Mouse (Mus musculus): ENCODE data around the gene Rtraf. TPM values are rescaled to one million over a fixed set of nuclear protein-coding genes. Genes with fewer than 3 reads are reported as not detected.
A peak's percentile ranks its signal among the peaks of the same experiment; 100 is the strongest.

Rtraf gene
- polyA plus RNA-seq, 1 experiment from 2014 or later: 199 TPM

DNA sequence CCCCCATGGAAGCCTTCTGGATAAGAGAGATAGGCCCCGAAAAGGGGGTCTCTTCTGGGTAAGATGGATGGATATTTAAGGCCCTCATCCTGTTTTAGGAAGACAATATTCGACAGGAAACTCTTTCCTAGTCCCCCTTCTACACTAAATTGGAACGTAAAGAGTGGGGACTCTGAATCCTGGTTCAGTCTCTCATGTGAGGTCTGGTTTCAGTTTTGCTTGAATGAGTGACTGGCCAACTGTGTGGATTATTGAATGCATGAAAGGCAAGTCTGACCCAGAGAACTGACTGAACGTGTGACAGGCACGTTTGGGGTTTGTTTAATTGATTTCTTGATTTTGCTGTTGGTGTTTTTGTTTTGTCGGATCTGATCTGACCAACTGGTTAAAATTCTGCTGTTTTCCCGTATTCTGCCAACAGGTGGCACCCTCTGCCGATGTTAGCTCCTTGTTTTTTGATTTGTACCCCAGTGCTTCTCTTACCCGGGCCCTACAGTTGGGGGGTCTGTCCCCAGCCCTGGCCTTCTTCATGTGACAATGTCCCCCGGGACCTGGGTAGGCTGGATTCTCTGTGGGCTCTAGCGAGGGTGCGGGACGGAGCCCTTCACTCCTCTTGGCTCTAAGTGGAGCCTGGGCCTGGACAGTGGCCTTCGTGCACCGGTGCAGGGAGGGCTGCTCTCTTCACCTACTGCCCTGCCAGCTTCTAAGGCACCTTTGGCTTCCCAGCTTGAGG, 16.1 kb upstream of the Rtraf start:
- 28% methylated on average over 15 of the region's 15 CpGs for WGBS (ENCODE audit: insufficient replicate concordance)
- H3K4me3 ChIP-seq (ENCODE audit: low read depth, low read length): peak overlapping the region; percentile 20

GRCm38 (mm10) chr14:19836289-19836688, 12.7 kb upstream of the Rtraf start:
- Histone ChIP-seq H3K9ac (ENCODE audit: low read depth, low read length) (no peak overlapping the region), H3K27ac (ENCODE audit: low read depth, low read length) (no peak overlapping the region), H3K36me3 (ENCODE audit: control insufficient read depth, insufficient read depth, low read length) (no peaks in the 10 kb centered on the region), H3K27me3 (ENCODE audit: control insufficient read depth, insufficient read depth, low read length) (no peaks in the 10 kb centered on the region), H3K4me3 (ENCODE audit: low read depth, low read length) (no peak overlapping the region), H3K9me3 (replicated peaks; ENCODE audit: control insufficient read depth, low read length) (no peaks in the 10 kb centered on the region), H3K4me2 (no peak overlapping the region), H3K4me1 (ENCODE audit: control insufficient read depth, insufficient read depth, low read length) (no peaks in the 10 kb centered on the region)
- WGBS (ENCODE audit: insufficient replicate concordance): 77% methylated on average over 3 of the region's 3 CpGs
- no peak for ATAC-seq (replicated peaks; ENCODE audit: insufficient number of reproducible peaks, low FRiP score, low TSS enrichment)

More for the DNA sequence above, 16.1 kb upstream of the Rtraf start:
- H3K27ac ChIP-seq (ENCODE audit: low read depth, low read length): no peak overlapping the region
- H3K9me3 ChIP-seq (replicated peaks; ENCODE audit: control insufficient read depth, low read length): no peaks in the 10 kb centered on the region
- peak overlapping the region; percentile 59 for H3K4me2 ChIP-seq
- ATAC-seq (replicated peaks; ENCODE audit: insufficient number of reproducible peaks, low FRiP score, low TSS enrichment): no peak
- no peaks in the 10 kb centered on the region for H3K36me3 ChIP-seq (ENCODE audit: control insufficient read depth, insufficient read depth, low read length)
- peak overlapping the region; percentile 47; the same call in 1 of the 2 replicates for H3K9ac ChIP-seq (ENCODE audit: low read depth, low read length)
- no peaks in the 10 kb centered on the region for H3K4me1 ChIP-seq (ENCODE audit: control insufficient read depth, insufficient read depth, low read length)
- no peaks in the 10 kb centered on the region for H3K27me3 ChIP-seq (ENCODE audit: control insufficient read depth, insufficient read depth, low read length)

GRCm38 (mm10) chr14:19825481-19825880, 1.9 kb upstream of the Rtraf start:
- no peak overlapping the region for H3K9ac ChIP-seq (ENCODE audit: low read depth, low read length)
- H3K4me1 ChIP-seq (ENCODE audit: control insufficient read depth, insufficient read depth, low read length): peaks cover 4% of the 10 kb centered on the region
- peaks cover 8% of the 10 kb centered on the region for H3K36me3 ChIP-seq (ENCODE audit: control insufficient read depth, insufficient read depth, low read length)
- WGBS (ENCODE audit: insufficient replicate concordance): 67% methylated on average over 11 of the region's 11 CpGs
- H3K27me3 ChIP-seq (ENCODE audit: control insufficient read depth, insufficient read depth, low read length): no peaks in the 10 kb centered on the region
- no peak overlapping the region for H3K4me2 ChIP-seq
- ATAC-seq (replicated peaks; ENCODE audit: insufficient number of reproducible peaks, low FRiP score, low TSS enrichment): no peak
- no peak overlapping the region for H3K4me3 ChIP-seq (ENCODE audit: low read depth, low read length)
- no peak overlapping the region for H3K27ac ChIP-seq (ENCODE audit: low read depth, low read length)
- H3K9me3 ChIP-seq (replicated peaks; ENCODE audit: control insufficient read depth, low read length): no peaks in the 10 kb centered on the region

- Histone ChIP-seq H3K4me2 (no peak overlapping the region), H3K4me3 (ENCODE audit: low read depth, low read length) (no peak overlapping the region), H3K36me3 (ENCODE audit: control insufficient read depth, insufficient read depth, low read length) (peaks cover 10% of the 10 kb centered on the region), H3K27ac (ENCODE audit: low read depth, low read length) (no peak overlapping the region), H3K27me3 (ENCODE audit: control insufficient read depth, insufficient read depth, low read length) (no peaks in the 10 kb centered on the region), H3K9ac (ENCODE audit: low read depth, low read length) (no peak overlapping the region), H3K9me3 (replicated peaks; ENCODE audit: control insufficient read depth, low read length) (no peaks in the 10 kb centered on the region), H3K4me1 (ENCODE audit: control insufficient read depth, insufficient read depth, low read length) (peaks cover 4% of the 10 kb centered on the region)
- 91% methylated on average over 5 of the region's 5 CpGs for WGBS (ENCODE audit: insufficient replicate concordance)
- ATAC-seq (replicated peaks; ENCODE audit: insufficient number of reproducible peaks, low FRiP score, low TSS enrichment): no peak
Measured at GRCm38 (mm10) chr14:19821686-19822085, 1.9 kb downstream of the Rtraf start.

GRCm38 (mm10) chr14:19817949-19818348, 5.7 kb downstream of the Rtraf start:
- Histone ChIP-seq H3K27me3 (ENCODE audit: control insufficient read depth, insufficient read depth, low read length) (no peaks in the 10 kb centered on the region), H3K9ac (ENCODE audit: low read depth, low read length) (no peak overlapping the region), H3K9me3 (replicated peaks; ENCODE audit: control insufficient read depth, low read length) (no peaks in the 10 kb centered on the region), H3K36me3 (ENCODE audit: control insufficient read depth, insufficient read depth, low read length) (peaks cover 24% of the 10 kb centered on the region), H3K4me3 (ENCODE audit: low read depth, low read length) (no peak overlapping the region), H3K4me1 (ENCODE audit: control insufficient read depth, insufficient read depth, low read length) (peaks cover 4% of the 10 kb centered on the region), H3K27ac (ENCODE audit: low read depth, low read length) (no peak overlapping the region), H3K4me2 (no peak overlapping the region)
- ATAC-seq (replicated peaks; ENCODE audit: insufficient number of reproducible peaks, low FRiP score, low TSS enrichment): no peak
- 6% methylated on average over 1 of the region's 1 CpGs for WGBS (ENCODE audit: insufficient replicate concordance)

- no peak for ATAC-seq (replicated peaks; ENCODE audit: insufficient number of reproducible peaks, low FRiP score, low TSS enrichment)
- H3K9me3 ChIP-seq (replicated peaks; ENCODE audit: control insufficient read depth, low read length): no peaks in the 10 kb centered on the region
- H3K27me3 ChIP-seq (ENCODE audit: control insufficient read depth, insufficient read depth, low read length): no peaks in the 10 kb centered on the region
- H3K36me3 ChIP-seq (ENCODE audit: control insufficient read depth, insufficient read depth, low read length): peaks cover 18% of the 10 kb centered on the region
- H3K27ac ChIP-seq (ENCODE audit: low read depth, low read length): no peak overlapping the region
- H3K4me1 ChIP-seq (ENCODE audit: control insufficient read depth, insufficient read depth, low read length): no peaks in the 10 kb centered on the region
- H3K4me2 ChIP-seq: no peak overlapping the region
- no peak overlapping the region for H3K9ac ChIP-seq (ENCODE audit: low read depth, low read length)
- WGBS (ENCODE audit: insufficient replicate concordance): 92% methylated on average over 2 of the region's 2 CpGs
- no peak overlapping the region for H3K4me3 ChIP-seq (ENCODE audit: low read depth, low read length)
Measured at GRCm38 (mm10) chr14:19813061-19813460, 10.6 kb downstream of the Rtraf start.

- no peak overlapping the region for H3K27ac ChIP-seq (ENCODE audit: low read depth, low read length)
- ATAC-seq (replicated peaks; ENCODE audit: insufficient number of reproducible peaks, low FRiP score, low TSS enrichment): no peak
- no peaks in the 10 kb centered on the region for H3K4me1 ChIP-seq (ENCODE audit: control insufficient read depth, insufficient read depth, low read length)
- H3K4me3 ChIP-seq (ENCODE audit: low read depth, low read length): no peak overlapping the region
- peaks cover 15% of the 10 kb centered on the region; the same call in 1 of the 2 replicates for H3K36me3 ChIP-seq (ENCODE audit: control insufficient read depth, insufficient read depth, low read length)
- no peak overlapping the region for H3K4me2 ChIP-seq
- H3K9me3 ChIP-seq (replicated peaks; ENCODE audit: control insufficient read depth, low read length): no peaks in the 10 kb centered on the region
- H3K27me3 ChIP-seq (ENCODE audit: control insufficient read depth, insufficient read depth, low read length): no peaks in the 10 kb centered on the region
- whole genome bisulfite sequencing (ENCODE audit: insufficient replicate concordance): 72% methylated on average over 10 of the region's 10 CpGs
- no peak overlapping the region for H3K9ac ChIP-seq (ENCODE audit: low read depth, low read length)
Measured at GRCm38 (mm10) chr14:19809934-19810333, 13.7 kb downstream of the Rtraf start.

GRCm38 (mm10) chr14:19807858-19808257, 15.8 kb downstream of the Rtraf start:
- H3K4me2 ChIP-seq: no peak overlapping the region
- peaks cover 11% of the 10 kb centered on the region; the same call in 1 of the 2 replicates for H3K36me3 ChIP-seq (ENCODE audit: control insufficient read depth, insufficient read depth, low read length)
- H3K9ac ChIP-seq (ENCODE audit: low read depth, low read length): no peak overlapping the region
- no peak overlapping the region for H3K27ac ChIP-seq (ENCODE audit: low read depth, low read length)
- no peak overlapping the region for H3K4me3 ChIP-seq (ENCODE audit: low read depth, low read length)
- no peaks in the 10 kb centered on the region for H3K27me3 ChIP-seq (ENCODE audit: control insufficient read depth, insufficient read depth, low read length)
- H3K4me1 ChIP-seq (ENCODE audit: control insufficient read depth, insufficient read depth, low read length): peaks cover 6% of the 10 kb centered on the region; the same call in 1 of the 2 replicates
- ATAC-seq (replicated peaks; ENCODE audit: insufficient number of reproducible peaks, low FRiP score, low TSS enrichment): no peak
- WGBS (ENCODE audit: insufficient replicate concordance): 86% methylated on average over 2 of the region's 2 CpGs
- H3K9me3 ChIP-seq (replicated peaks; ENCODE audit: control insufficient read depth, low read length): no peaks in the 10 kb centered on the region

GRCm38 (mm10) chr14:19807339-19807738, 16.3 kb downstream of the Rtraf start:
- Histone ChIP-seq H3K9me3 (replicated peaks; ENCODE audit: control insufficient read depth, low read length) (no peaks in the 10 kb centered on the region), H3K36me3 (ENCODE audit: control insufficient read depth, insufficient read depth, low read length) (peaks cover 11% of the 10 kb centered on the region; the same call in 1 of the 2 replicates), H3K9ac (ENCODE audit: low read depth, low read length) (no peak overlapping the region), H3K27me3 (ENCODE audit: control insufficient read depth, insufficient read depth, low read length) (no peaks in the 10 kb centered on the region), H3K4me3 (ENCODE audit: low read depth, low read length) (no peak overlapping the region), H3K4me2 (no peak overlapping the region), H3K27ac (ENCODE audit: low read depth, low read length) (no peak overlapping the region), H3K4me1 (ENCODE audit: control insufficient read depth, insufficient read depth, low read length) (peaks cover 6% of the 10 kb centered on the region; the same call in 1 of the 2 replicates)
- 80% methylated on average over 3 of the region's 3 CpGs for WGBS (ENCODE audit: insufficient replicate concordance)
- no peak for ATAC-seq (replicated peaks; ENCODE audit: insufficient number of reproducible peaks, low FRiP score, low TSS enrichment)
